Mouse (Mus musculus) right cerebral cortex, postnatal 14 days (tissue): ENCODE measurements around the gene Gm12166.
"Not testable (repeated sequence)": the region's sequence is repeated elsewhere in the genome, so short reads cannot be mapped to it uniquely, and the experiment has no call there.

Experiments used
- DNase-seq: peaks from one replicate; pipeline ENCODE4 v3.0.0; 2022

The Gm12166 gene

GRCm38 (mm10) chr11:46054911-46055895 lies 3.1 kb upstream of the Gm12166 start:
- DNase-seq: no peak

GRCm38 (mm10) chr11:46054311-46054710 lies 2.2 kb upstream of the Gm12166 start:
- DNase-seq: no peak

GRCm38 (mm10) chr11:46053457-46053856 lies 1.3 kb upstream of the Gm12166 start:
- DNase-seq: not testable (repeated sequence)

- no peak for DNase-seq
These were observed 4.9 kb downstream of the Gm12166 start for GRCm38 (mm10) chr11:46047264-46047663.

DNA sequence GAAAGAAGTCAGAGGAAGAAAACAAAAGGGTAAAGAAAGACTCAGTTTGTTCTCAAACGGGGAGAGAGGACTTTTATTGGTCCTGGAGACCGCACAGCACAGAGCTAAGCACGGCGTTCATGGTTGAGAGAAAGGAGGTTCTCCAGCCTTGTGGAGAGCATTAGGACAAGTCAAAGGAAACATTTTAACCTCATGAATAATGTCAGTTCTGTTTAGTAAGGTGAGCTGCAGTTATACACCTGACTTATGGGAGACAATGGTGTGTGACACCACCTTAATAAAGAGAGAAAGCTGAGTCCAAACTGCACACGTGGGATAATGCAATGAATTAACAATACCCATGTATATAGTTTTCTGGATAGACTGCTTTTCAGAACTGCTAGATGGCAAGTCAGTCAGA lies 7.3 kb downstream of the Gm12166 start:
- no peak for DNase-seq

DNA sequence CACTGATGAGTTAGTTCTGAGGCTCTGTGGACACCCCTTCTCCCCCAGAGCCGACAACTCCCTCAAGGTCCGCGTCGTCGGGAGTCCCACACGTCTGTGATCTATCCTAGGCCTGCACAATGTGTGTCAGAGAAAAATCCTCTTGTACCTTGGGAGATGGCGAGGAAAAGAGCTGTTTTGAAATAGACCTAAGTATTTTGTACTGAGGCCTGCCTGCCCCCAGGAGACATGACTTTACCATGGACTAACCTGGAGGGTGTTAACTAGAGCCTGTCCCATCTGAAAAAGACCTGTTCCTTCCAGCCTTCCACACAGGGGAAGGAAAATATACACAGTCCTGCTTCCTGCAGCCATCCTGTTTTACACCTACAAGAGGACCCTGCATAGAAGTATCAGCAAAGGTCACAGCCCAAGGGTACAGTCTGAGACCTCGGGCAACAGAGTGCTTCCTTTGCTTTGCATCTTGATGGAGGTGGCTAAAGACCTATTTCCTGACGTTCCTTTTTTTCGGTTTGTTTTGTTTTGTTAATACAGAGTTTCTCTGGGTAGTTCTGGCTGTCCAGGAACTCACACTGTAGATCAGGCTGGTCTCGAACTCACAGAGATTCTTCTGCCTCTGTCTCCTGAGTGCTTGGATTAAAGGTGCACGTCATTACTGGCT lies 10.4 kb downstream of the Gm12166 start:
- no peak for DNase-seq

GRCm38 (mm10) chr11:46040841-46041556 lies 11.1 kb downstream of the Gm12166 start:
- no peak for DNase-seq

GRCm38 (mm10) chr11:46039335-46039734 lies 12.8 kb downstream of the Gm12166 start:
- peak; percentile 9 for DNase-seq

- DNase-seq: no peak
These were observed 13.2 kb downstream of the Gm12166 start for GRCm38 (mm10) chr11:46038901-46039300.

- DNase-seq: no peak
These were observed 15.7 kb downstream of the Gm12166 start for GRCm38 (mm10) chr11:46036374-46036773.

GRCm38 (mm10) chr11:46032956-46033355 lies 19.2 kb downstream of the Gm12166 start:
- DNase-seq: no peak

DNA sequence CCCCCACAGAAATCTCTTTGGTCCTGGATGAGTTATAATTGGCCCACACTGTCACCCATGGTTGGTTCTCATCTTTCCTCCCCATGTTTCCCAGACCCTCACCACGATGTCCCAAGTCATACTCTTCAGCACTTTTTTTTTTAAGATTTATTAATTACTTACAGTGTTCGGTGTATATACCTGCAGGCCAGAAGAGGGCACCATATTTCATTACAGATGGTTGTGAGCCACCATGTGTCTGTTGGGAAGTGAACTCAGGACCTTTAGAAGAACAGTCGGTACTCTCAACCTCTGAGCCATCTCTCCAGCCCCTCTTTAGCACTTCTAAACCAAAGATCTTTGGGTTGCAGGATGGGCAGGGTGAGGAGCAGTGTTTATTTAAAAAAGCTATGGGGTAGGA lies 20.7 kb downstream of the Gm12166 start:
- DNase-seq: no peak

- DNase-seq: no peak
These were observed 22.1 kb downstream of the Gm12166 start for GRCm38 (mm10) chr11:46030026-46030425.

DNA sequence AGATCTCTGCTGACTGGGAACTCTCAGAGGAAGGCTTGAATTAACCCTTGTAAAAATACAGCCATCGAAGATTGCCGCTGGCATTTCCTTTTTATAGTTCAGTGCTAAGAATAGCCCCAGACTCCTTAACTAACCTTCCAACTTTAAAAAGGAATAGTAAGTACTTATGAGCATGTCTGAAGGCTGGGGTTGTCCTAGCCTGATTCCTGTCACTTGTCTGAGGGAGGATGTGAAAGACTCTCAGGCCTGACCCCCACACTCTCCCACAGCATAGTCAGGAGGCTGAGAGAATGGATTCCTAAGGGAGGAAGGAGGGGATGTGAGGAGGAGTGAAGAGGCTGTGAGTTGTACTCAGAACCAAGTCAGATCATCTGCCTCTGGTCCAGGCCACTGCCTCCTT lies 22.6 kb downstream of the Gm12166 start:
- DNase-seq: no peak

DNA sequence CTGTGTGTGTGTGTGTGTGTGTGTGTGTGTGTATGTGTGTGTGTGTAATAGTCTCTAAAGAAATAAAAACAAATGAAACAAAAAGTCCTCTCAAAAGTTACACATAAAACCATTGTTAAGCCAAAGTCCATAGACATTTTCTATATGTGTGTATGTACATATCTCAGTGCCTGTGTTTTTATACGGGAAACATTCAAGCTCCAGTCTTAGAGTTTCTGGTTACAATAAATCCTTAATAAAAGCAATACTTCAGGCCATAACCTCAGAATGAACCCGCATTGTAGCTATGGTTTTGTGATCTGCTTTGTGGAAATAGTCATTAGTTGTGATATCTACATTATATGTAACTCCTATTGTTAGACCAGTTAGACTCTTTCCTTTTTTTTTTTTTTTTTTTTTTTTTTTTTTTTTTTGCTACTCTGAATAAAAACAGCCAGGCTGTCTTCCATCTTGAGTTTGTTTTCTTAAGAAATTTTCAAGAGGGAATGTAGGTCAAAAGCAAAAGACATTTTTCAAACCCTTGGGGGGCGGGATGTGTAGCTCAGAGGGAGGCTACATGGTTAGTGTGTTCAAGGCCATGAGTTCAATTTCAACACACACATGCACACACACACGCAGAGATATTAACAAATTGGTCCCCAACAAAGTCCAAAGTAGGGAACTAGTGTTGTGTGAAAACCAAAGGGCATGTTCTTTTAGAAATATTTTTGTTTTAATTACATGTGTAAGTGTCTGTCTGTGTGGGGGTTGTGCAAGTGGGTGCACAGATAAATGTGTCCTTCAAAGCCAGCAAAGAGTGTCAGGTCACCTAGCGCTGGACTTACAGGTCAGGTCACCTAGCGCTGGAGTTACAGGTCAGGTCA lies 23.9 kb downstream of the Gm12166 start:
- DNase-seq: no peak

DNA sequence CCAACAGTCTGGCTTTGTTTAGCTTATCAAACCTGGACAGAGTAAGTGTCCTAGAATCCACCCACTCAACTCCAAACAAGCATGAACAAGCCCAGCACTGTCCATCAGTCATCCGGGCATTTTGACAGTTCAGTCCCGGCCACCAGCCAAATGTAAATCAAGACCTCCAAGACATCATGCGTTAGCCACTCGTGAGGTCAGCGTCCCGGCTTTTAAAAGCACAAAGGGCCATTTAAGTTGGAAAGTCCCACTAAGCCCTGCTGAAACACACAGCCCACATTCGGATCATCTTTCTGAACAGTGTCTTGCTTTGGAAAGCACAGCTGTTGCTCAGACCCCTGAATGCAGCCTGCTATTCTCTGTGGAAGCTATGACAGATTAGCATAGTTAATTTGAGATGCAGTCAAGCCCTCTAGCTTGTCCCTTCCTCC lies 26.1 kb downstream of the Gm12166 start:
- DNase-seq: no peak

GRCm38 (mm10) chr11:46022983-46023382 lies 29.1 kb downstream of the Gm12166 start:
- no peak for DNase-seq

DNA sequence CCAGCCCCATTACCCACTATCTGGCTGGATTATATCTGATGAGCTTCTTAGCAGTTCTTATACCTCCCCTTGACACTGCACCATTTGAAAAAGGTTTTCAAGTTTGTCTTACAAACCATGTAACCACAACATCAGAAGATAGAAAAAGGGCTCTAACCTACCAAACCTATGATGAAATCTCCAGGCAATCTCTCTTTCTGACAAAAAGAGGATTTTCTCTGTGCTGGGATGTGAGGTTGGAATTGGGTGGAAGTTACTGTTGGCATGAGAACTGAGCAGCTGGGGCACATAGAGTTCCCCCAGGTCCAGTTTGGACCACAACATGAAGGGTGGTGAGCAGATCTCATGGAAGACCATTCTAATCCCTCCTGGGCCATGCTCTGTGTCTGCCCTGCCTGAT lies 30.3 kb downstream of the Gm12166 start:
- no peak for DNase-seq

- no peak for DNase-seq
These were observed 31.9 kb downstream of the Gm12166 start for GRCm38 (mm10) chr11:46020246-46020645.

- peak; percentile 79 for DNase-seq
These were observed 36.1 kb downstream of the Gm12166 start for GRCm38 (mm10) chr11:46016061-46016460.
